Mouse (Mus musculus): ENCODE results near the gene Hivep2. TPM values are rescaled to one million over a fixed set of nuclear protein-coding genes. Genes with fewer than 3 reads are reported as not detected.

Gene Hivep2
- polyA plus RNA-seq (2014; fragmentation: Nextera tagmentation; extraction: Ambion mirVana) = 6.2 and 8.9 TPM in 2 replicates

GRCm38 (mm10) chr10:13965974-13966829 lies at the start of gene Hivep2:
TSS of gene Hivep2 (plus strand) at chr10:13966075.
- peak; percentile 75 for DNase-seq (ENCODE audit: low spot score)
- no peaks in the 10 kb centered on the region for H3K36me3 ChIP-seq (ENCODE audit: control insufficient read depth, insufficient read depth, low read length)
- peak within 1 kb of the TSS; percentile 89 for H3K9ac ChIP-seq (ENCODE audit: low read depth, low read length)
- no peaks in the 10 kb centered on the region for H3K4me1 ChIP-seq (replicated peaks; ENCODE audit: control insufficient read depth, insufficient read depth, low read length)
- H3K27ac ChIP-seq (ENCODE audit: low read depth, low read length) = peak within 1 kb of the TSS; percentile 96
- H3K9me3 ChIP-seq (ENCODE audit: control insufficient read depth, low read length) = no peaks in the 10 kb centered on the region
- ATAC-seq (ENCODE audit: low FRiP score) = peak; percentile 57
- peak within 1 kb of the TSS; percentile 77 for H3K4me3 ChIP-seq (ENCODE audit: low read depth, low read length)
- no peaks in the 10 kb centered on the region for H3K27me3 ChIP-seq (ENCODE audit: control insufficient read depth, insufficient read depth, low read length)
- WGBS = under 1% methylated on average over 54 of the region's 67 CpGs
- H3K4me2 ChIP-seq (replicated peaks; ENCODE audit: low read depth, low read length) = peak within 1 kb of the TSS; percentile 82

GRCm38 (mm10) chr10:13916645-13917342 lies 49.1 kb upstream of the Hivep2 start:
- no peak overlapping the region for H3K9ac ChIP-seq (ENCODE audit: low read depth, low read length)
- H3K4me2 ChIP-seq (replicated peaks; ENCODE audit: low read depth, low read length) = no peak overlapping the region
- H3K4me1 ChIP-seq (replicated peaks; ENCODE audit: control insufficient read depth, insufficient read depth, low read length) = no peaks in the 10 kb centered on the region
- DNase-seq (ENCODE audit: low spot score) = peak; percentile 57
- no peaks in the 10 kb centered on the region for H3K27me3 ChIP-seq (ENCODE audit: control insufficient read depth, insufficient read depth, low read length)
- no peaks in the 10 kb centered on the region for H3K9me3 ChIP-seq (ENCODE audit: control insufficient read depth, low read length)
- 25% methylated on average over 12 of the region's 12 CpGs for WGBS
- H3K4me3 ChIP-seq (ENCODE audit: low read depth, low read length) = no peak overlapping the region
- no peak overlapping the region; the same call in 1 of the 2 replicates for H3K27ac ChIP-seq (ENCODE audit: low read depth, low read length)
- ATAC-seq (ENCODE audit: low FRiP score) = peak; percentile 90
- no peaks in the 10 kb centered on the region for H3K36me3 ChIP-seq (ENCODE audit: control insufficient read depth, insufficient read depth, low read length)

- Histone ChIP-seq H3K9ac (ENCODE audit: low read depth, low read length) (no peak overlapping the region), H3K27me3 (ENCODE audit: control insufficient read depth, insufficient read depth, low read length) (no peaks in the 10 kb centered on the region), H3K4me1 (replicated peaks; ENCODE audit: control insufficient read depth, insufficient read depth, low read length) (no peaks in the 10 kb centered on the region), H3K36me3 (ENCODE audit: control insufficient read depth, insufficient read depth, low read length) (no peaks in the 10 kb centered on the region), H3K4me3 (ENCODE audit: low read depth, low read length) (no peak overlapping the region), H3K9me3 (ENCODE audit: control insufficient read depth, low read length) (no peaks in the 10 kb centered on the region), H3K27ac (ENCODE audit: low read depth, low read length) (no peak overlapping the region), H3K4me2 (replicated peaks; ENCODE audit: low read depth, low read length) (no peak overlapping the region)
- ATAC-seq (ENCODE audit: low FRiP score) = no peak
- DNase-seq (ENCODE audit: low spot score) = no peak
- 88% methylated on average over 9 of the region's 9 CpGs for WGBS
Measured at GRCm38 (mm10) chr10:13921641-13922385, 44.1 kb upstream of the Hivep2 start.

- Histone ChIP-seq H3K4me2 (replicated peaks; ENCODE audit: low read depth, low read length) (no peak overlapping the region), H3K4me3 (ENCODE audit: low read depth, low read length) (no peak overlapping the region)
Measured at GRCm38 (mm10) chr10:13929306-13929705, 36.6 kb upstream of the Hivep2 start.

GRCm38 (mm10) chr10:13932147-13932546 lies 33.7 kb upstream of the Hivep2 start:
- Histone ChIP-seq H3K4me3 (ENCODE audit: low read depth, low read length) (no peak overlapping the region), H3K27ac (ENCODE audit: low read depth, low read length) (no peak overlapping the region), H3K4me2 (replicated peaks; ENCODE audit: low read depth, low read length) (no peak overlapping the region), H3K9me3 (ENCODE audit: control insufficient read depth, low read length) (no peaks in the 10 kb centered on the region), H3K27me3 (ENCODE audit: control insufficient read depth, insufficient read depth, low read length) (no peaks in the 10 kb centered on the region), H3K9ac (ENCODE audit: low read depth, low read length) (no peak overlapping the region), H3K36me3 (ENCODE audit: control insufficient read depth, insufficient read depth, low read length) (no peaks in the 10 kb centered on the region), H3K4me1 (replicated peaks; ENCODE audit: control insufficient read depth, insufficient read depth, low read length) (no peaks in the 10 kb centered on the region)
- 84% methylated on average over 3 of the region's 3 CpGs for WGBS
- ATAC-seq (ENCODE audit: low FRiP score) (no peak), DNase-seq (ENCODE audit: low spot score) (no peak)

More at GRCm38 (mm10) chr10:13929306-13929705, 36.6 kb upstream of the Hivep2 start:
- DNase-seq (ENCODE audit: low spot score) (no peak), ATAC-seq (ENCODE audit: low FRiP score) (no peak)
- 87% methylated on average over 5 of the region's 5 CpGs for WGBS
- Histone ChIP-seq H3K36me3 (ENCODE audit: control insufficient read depth, insufficient read depth, low read length) (no peaks in the 10 kb centered on the region), H3K4me1 (replicated peaks; ENCODE audit: control insufficient read depth, insufficient read depth, low read length) (no peaks in the 10 kb centered on the region), H3K27me3 (ENCODE audit: control insufficient read depth, insufficient read depth, low read length) (no peaks in the 10 kb centered on the region), H3K9me3 (ENCODE audit: control insufficient read depth, low read length) (no peaks in the 10 kb centered on the region), H3K27ac (ENCODE audit: low read depth, low read length) (no peak overlapping the region), H3K9ac (ENCODE audit: low read depth, low read length) (no peak overlapping the region)

GRCm38 (mm10) chr10:13933320-13933719 lies 32.6 kb upstream of the Hivep2 start:
- no peak overlapping the region for H3K4me3 ChIP-seq (ENCODE audit: low read depth, low read length)
- no peaks in the 10 kb centered on the region for H3K36me3 ChIP-seq (ENCODE audit: control insufficient read depth, insufficient read depth, low read length)
- H3K9me3 ChIP-seq (ENCODE audit: control insufficient read depth, low read length) = no peaks in the 10 kb centered on the region
- no peak overlapping the region for H3K27ac ChIP-seq (ENCODE audit: low read depth, low read length)
- no peaks in the 10 kb centered on the region for H3K27me3 ChIP-seq (ENCODE audit: control insufficient read depth, insufficient read depth, low read length)
- H3K4me1 ChIP-seq (replicated peaks; ENCODE audit: control insufficient read depth, insufficient read depth, low read length) = no peaks in the 10 kb centered on the region
- H3K4me2 ChIP-seq (replicated peaks; ENCODE audit: low read depth, low read length) = no peak overlapping the region
- no peak overlapping the region for H3K9ac ChIP-seq (ENCODE audit: low read depth, low read length)
- DNase-seq (ENCODE audit: low spot score) = no peak
- no peak for ATAC-seq (ENCODE audit: low FRiP score)
- 82% methylated on average over 7 of the region's 7 CpGs for WGBS

GRCm38 (mm10) chr10:13935646-13936045 lies 30.2 kb upstream of the Hivep2 start:
- Histone ChIP-seq H3K9ac (ENCODE audit: low read depth, low read length) (no peak overlapping the region), H3K36me3 (ENCODE audit: control insufficient read depth, insufficient read depth, low read length) (no peaks in the 10 kb centered on the region), H3K27ac (ENCODE audit: low read depth, low read length) (no peak overlapping the region), H3K4me1 (replicated peaks; ENCODE audit: control insufficient read depth, insufficient read depth, low read length) (no peaks in the 10 kb centered on the region), H3K27me3 (ENCODE audit: control insufficient read depth, insufficient read depth, low read length) (no peaks in the 10 kb centered on the region), H3K9me3 (ENCODE audit: control insufficient read depth, low read length) (no peaks in the 10 kb centered on the region), H3K4me2 (replicated peaks; ENCODE audit: low read depth, low read length) (no peak overlapping the region), H3K4me3 (ENCODE audit: low read depth, low read length) (no peak overlapping the region)
- ATAC-seq (ENCODE audit: low FRiP score) = no peak
- WGBS = 81% methylated on average over 2 of the region's 2 CpGs
- DNase-seq (ENCODE audit: low spot score) = no peak

GRCm38 (mm10) chr10:13941406-13941805 lies 24.5 kb upstream of the Hivep2 start:
- no peaks in the 10 kb centered on the region for H3K27me3 ChIP-seq (ENCODE audit: control insufficient read depth, insufficient read depth, low read length)
- no peaks in the 10 kb centered on the region for H3K4me1 ChIP-seq (replicated peaks; ENCODE audit: control insufficient read depth, insufficient read depth, low read length)
- no peak overlapping the region for H3K27ac ChIP-seq (ENCODE audit: low read depth, low read length)
- 87% methylated on average over 2 of the region's 2 CpGs for WGBS
- H3K9ac ChIP-seq (ENCODE audit: low read depth, low read length) = no peak overlapping the region
- H3K4me3 ChIP-seq (ENCODE audit: low read depth, low read length) = no peak overlapping the region
- H3K4me2 ChIP-seq (replicated peaks; ENCODE audit: low read depth, low read length) = no peak overlapping the region
- H3K36me3 ChIP-seq (ENCODE audit: control insufficient read depth, insufficient read depth, low read length) = no peaks in the 10 kb centered on the region
- no peak for ATAC-seq (ENCODE audit: low FRiP score)
- no peaks in the 10 kb centered on the region for H3K9me3 ChIP-seq (ENCODE audit: control insufficient read depth, low read length)
- no peak for DNase-seq (ENCODE audit: low spot score)

Data from hindbrain, embryonic 11.5 days (tissue).